Mouse (Mus musculus): ENCODE measurements around the gene Hmx2.

Gene Hmx2

DNA sequence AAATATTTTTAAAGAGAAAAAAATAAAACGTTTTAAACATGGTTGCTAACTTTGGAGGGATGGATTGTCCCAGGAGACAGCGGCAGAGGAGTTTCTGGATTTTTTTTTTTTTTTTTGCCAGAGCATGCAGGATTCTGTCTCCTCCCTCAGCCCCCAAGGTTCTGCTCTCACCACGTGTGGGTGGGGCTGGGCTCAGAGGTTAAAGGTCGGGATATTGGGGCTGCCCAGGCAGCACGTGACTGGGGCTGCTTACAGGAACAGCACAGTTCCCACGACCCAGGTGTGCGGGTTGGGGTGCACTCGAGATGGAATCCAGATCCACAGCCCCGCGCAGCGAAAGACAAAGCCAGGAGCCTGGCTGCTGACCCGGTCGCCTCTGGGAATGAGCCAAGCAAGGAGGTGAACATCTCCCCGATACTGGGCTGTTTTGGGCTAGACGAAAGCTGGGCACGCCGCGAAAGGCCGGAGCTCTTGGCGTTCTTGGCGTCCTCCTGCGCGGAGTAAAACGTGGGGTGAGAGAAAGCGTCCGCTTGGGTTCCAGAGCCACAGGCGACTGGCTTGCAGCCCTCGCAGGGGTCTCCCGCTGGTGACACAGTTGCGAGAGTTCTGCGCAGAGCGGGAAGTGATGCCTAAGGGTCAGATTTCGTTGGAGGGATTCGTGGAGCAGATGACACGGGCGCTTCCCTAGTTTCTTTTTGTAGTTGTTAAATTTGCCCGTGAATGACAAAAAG, 8.1 kb downstream of the Hmx2 start:
- no peak for DNase-seq (ENCODE audit: low spot score)

DNA sequence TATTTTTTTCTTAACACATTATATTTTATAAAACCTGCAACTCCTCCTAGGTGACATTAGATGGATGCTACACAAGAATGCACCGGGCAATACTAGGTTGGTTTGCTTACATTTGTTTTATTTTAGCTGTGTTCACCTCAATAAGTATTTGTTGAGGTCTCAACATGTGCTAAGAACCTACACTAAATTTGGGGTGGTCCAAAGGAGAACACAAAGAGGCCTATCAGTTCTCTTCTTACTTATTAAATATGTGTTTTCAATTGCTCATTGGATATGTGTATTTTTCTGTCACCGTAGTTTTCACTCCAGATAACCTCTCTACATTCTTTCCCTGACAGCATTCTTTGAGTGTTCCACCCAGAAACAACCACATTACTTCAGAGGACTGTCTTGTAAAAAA, 9.2 kb downstream of the Hmx2 start:
- no peak for DNase-seq (ENCODE audit: low spot score)

DNA sequence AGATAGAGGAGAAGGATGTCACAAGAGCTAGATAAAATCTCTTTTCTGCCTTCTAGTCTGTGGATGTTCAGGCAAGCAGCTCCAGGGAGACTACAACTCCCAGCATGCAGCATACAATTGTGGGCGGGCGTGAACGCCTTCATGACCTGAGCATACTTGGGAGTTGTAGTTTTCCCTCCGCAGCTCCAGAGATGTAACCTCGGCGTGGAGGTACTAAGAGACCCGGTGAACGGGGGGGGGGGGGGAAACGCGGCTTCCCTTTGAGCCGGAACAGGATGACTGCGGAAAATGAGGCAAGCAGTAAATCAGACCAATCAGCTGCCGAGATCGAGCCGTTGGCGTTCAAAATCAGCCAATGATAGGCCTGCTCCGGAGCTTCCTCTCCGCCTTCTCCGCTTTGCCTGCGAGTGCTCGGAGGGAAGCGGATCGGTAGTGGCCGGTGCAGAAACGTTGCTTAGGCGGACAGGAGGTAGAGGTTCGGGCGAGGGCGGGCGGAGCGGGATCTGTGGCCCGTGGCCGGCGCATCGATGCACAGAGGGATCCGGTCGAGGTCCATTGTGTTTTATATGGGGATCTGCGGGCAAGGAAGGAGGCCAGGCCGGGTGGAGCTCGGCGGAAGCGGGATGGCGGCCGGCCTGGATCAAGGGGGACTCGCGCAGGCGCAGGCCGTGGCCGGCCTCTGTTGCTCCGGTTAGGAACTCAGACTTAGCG, 11.6 kb downstream of the Hmx2 start, which contains the start of gene Bub3:
TSS of gene Bub3 (plus strand) at position 237 of the 711 bp plus-strand sequence.
- DNase-seq (ENCODE audit: low spot score) = peak; percentile 89

DNA sequence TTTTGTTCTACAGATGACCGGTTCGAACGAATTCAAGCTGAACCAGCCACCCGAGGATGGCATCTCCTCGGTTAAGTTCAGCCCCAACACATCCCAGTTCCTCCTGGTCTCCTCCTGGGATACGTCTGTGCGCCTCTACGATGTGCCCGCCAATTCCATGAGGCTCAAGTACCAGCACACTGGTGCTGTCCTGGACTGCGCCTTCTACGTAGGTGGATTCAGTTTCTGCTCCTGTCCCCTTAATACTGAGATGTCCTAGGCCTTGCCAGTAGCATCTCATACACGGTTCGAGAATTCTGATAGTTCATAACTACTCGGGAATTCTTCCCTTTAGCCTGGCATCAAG, 12.1 kb downstream of the Hmx2 start:
- no peak for DNase-seq (ENCODE audit: low spot score)

DNA sequence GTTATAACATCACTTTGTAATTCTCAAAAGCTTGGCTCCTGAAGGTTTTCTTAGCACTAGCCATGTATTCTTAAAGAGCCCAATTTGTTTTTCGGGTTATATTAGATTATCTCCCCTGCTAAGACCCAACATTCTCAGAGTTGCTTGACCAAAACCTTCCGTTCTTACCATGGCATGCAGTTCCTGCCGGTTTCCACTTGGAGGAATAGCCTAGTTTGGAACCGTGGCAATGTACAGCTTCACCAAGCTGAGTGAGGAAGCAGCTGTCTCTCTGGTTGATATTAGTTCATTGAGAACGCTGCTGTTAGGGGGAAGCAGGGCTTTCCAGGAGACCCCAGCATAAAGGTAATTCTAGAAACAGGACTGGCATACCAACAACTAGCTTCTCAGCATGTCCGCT, 26.7 kb downstream of the Hmx2 start:
- DNase-seq (ENCODE audit: low spot score) = no peak

DNA sequence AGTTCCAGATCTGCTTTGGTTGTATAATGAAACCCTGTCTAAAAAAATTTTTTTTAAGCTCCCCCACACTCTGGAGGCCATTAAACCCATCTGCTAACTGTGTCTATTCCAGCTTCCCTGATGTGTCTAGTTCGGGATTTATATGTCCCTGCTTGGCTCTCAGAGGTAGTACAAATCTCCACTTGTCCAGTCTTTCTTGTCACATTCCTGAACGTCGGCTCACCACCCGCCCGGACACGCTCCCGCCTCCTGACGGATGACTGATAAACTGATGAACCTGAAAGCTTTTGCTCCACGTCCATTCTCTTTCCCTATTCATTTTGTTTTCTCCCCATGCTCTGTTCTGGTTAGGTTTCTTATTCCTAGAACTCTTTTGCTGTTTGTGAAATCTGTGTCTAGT, 33.6 kb downstream of the Hmx2 start:
- no peak for DNase-seq (ENCODE audit: low spot score)

DNA sequence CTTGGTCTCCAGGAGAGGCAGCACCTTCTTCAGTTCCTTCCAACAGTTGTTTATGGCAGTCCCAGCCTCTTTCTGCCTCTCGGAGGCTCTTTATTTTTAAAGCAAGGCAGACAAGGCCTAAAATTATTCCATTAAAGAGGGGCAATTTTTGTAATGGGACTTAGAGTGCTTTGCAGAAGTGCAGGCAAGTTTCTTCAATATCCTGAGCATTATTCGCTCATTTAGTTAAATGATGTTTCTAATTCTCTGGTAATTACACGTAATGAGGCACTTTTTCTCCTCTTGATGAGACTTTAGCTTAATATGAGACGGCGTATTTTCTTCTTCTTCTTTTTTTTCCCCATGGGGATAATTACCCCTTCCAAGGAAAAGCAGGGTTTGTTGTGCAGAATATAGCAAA, 37.0 kb downstream of the Hmx2 start:
- no peak for DNase-seq (ENCODE audit: low spot score)

DNA sequence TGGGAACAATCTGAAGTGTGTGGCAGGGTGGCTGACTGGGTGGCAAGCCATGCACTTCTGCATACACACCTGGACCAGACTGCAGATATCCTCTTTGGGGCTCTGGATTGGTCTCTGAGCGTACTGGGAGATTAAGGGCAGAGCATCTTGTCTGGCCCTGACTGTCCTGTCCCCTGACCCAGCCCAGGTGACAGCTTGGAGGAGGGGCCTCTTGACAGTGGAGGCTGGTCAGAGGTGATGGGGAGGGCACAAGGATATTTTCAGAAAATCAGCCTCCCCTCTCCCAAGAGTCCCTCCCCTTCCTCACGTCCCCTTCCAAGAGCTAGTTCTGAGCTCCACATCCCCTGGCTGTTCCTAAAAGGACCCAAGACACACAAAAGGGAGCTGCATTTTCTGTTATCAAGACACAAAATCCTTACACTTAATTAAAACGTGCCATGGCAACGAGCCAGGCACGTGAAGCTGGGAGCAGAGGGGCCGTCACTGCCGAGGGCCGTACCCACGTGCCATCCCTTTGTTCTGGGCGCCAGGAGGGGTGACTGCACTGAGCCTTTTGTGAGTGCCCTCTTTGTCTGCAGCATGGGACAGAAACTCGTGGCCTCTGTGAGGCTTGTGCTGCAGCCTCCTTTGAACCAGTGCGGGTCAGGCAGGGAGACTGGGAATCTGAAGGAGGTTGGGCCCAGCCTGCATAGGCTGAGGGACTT, 49.4 kb downstream of the Hmx2 start:
- no peak for DNase-seq (ENCODE audit: low spot score)

DNA sequence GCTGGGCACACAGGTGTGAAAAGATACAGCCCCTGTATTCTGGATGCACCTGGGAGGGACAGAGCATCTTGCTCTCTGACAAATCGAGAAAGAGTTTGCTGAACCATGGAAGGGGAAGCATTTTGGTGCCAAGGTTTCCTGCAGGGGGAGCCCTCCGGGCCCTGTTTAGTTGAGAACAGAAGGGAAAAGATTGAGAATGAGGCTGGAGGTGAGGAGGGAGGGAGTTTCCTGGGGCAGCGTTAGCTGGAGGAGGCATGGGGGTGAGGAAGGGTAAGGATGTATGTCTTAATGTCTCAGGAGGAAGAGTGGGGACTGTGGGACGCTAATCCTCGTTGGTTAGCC, 49.9 kb downstream of the Hmx2 start:
- DNase-seq (ENCODE audit: low spot score) = no peak

DNA sequence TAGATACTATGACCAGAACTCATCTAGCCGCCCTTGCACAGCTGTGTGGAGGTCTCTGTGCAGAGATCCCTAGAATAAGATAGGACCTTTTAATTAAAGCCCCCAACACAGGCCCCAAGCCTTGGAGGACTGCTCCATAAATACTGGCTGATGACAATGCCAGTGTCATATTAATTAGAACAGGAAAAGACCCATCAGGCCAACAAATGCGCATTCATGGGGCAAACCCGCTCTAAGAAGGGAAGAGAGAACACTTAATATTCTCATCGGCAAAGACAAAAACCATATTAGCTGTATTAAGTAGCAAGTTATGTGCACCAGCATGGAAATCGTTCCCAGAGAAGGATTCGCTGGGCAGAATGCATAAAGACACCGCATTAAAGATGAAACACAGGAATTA, 53.5 kb downstream of the Hmx2 start:
- DNase-seq (ENCODE audit: low spot score) = no peak

DNA sequence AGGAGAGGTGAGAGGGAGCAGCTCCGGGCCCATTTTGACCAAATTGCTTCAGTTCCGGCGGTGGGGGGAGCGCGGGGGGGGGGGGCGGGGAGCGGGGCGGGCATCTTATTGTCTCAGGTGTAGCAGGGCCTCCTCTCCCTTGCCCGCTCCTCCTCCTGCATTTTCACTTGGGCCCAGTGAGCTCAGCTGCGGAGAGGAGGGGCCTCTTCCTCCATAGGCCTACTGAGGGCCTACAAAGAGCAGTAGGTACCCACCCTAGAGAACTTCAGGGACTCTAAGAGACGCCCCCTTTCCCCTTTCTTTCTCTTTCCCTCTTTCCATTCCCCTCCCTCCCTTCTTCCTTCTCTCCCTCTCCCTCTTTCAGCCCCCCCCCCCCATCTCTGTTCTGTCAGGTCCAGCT, 54.6 kb downstream of the Hmx2 start:
- DNase-seq (ENCODE audit: low spot score) = no peak

DNA sequence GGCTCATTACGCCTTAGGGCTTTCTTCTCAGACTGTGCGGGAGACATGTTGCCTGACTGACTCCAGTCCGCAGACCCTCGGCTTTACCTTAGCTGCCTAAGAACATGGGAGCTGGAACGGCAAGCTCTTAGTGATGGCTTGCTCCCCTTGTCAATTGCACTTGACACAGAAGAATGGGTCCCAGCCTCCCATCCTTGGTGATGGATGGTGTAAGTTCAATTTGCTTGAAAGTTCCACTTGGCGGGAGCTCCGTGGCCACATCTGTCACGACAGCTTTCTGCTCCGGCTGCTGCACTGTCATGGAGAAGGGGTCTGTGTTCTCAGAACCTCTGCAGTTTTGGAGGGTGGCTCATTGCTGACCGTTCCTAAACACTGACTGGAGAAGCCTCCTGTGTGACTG, 56.4 kb downstream of the Hmx2 start:
- DNase-seq (ENCODE audit: low spot score) = no peak

DNA sequence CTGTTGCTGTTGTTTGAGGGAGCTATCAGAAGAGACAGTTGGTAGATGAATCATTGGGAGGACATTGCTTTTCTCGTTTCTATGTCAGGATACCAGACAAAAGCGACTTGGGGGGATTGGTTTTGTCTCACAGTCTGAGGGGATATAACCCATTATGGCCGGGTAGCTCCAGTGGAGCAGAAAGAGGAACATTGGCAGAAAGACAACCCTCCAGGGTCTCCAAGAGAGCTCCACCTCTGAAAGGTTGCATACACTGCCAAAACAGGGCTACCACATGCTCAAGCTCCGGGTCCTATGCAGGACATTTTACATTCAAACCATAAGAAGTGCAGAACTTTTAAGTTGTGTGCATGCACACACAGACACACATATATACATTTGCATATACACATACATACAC, 56.9 kb downstream of the Hmx2 start:
- no peak for DNase-seq (ENCODE audit: low spot score)
